Mouse (Mus musculus): ENCODE data around the gene Gm11111. TPM values are rescaled to one million over a fixed set of nuclear protein-coding genes. Genes with fewer than 3 reads are reported as not detected.

The Gm11111 gene
- total and polyA plus RNA-seq, 3 experiments: not detected

DNA sequence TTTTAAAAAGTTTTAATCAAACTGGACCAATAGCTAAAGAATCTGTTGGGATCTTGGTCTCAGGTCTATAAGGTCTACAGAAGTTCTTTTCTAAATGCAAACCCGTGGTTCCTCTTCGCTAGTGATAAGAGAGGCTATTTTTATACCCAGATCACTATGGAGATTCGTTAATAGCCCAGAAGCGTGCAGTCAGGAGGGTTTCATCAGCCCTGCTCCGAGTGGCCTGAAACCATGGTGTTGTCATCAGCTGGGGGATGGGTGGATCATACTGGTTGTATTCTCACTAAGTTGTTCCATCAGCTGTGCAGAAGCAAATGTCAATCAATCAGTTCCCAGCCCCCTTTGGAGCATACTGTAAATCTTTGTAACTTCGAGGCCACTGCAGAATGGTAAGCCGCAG is 29.4 kb upstream of the Gm11111 start:
- dilution Hi-C loops (cut with MboI; ENCODE audit: extremely low pct_ligation_motif_present, extremely low pct_unique_long_range_greater_than_20kb, low sequenced_read_pairs): no loop called here
- Histone ChIP-seq H3K4me2 (ENCODE audit: insufficient read depth, low read depth, poor library complexity, severe bottlenecking) (no peak overlapping the region), H3K4me3 (replicated peaks in 1 of 3; ENCODE audit: low read depth in 2 of 3, low read length in 2 of 3, poor library complexity in 1 of 3) (no peak overlapping the region), H3K9ac (ENCODE audit: insufficient read depth, low read depth) (no peak overlapping the region), H3K9me3 (replicated peaks; ENCODE audit: low read length) (peaks cover 2% of the 10 kb centered on the region), H3K36me3 (replicated peaks in 1 of 2; ENCODE audit: control insufficient read depth in 1 of 2, insufficient read depth in 1 of 2, low read length in 1 of 2) (no peaks in the 10 kb centered on the region), H3K27ac (ENCODE audit: insufficient read depth, low read depth) (no peak overlapping the region), H3K4me1 (ENCODE audit: control insufficient read depth in 1 of 2, insufficient read depth in 2 of 2) (no peaks in the 10 kb centered on the region; a peak in 1 of 4 replicates), H3K27me3 (replicated peaks) (no peaks in the 10 kb centered on the region), H3K79me2 (replicated peaks; ENCODE audit: control insufficient read depth, extremely low read depth, insufficient read depth, poor library complexity, severe bottlenecking) (no peaks in the 10 kb centered on the region)
- peak; percentile 70 for TF ChIP-seq ETS1 (conservative IDR thresholded peaks at IDR 0.05; ENCODE audit: low read depth, low read length)
- no peak for TF ChIP-seq PAX5 (IDR thresholded peaks at IDR 0.05; ENCODE audit: low read length)
- 0 out of 2 replicates have a peak, but pooled peaks have one; percentile 25 for TF ChIP-seq BHLHE40 (IDR thresholded peaks at IDR 0.05; ENCODE audit: low read depth, low read length)
- TF ChIP-seq GABPA (IDR thresholded peaks at IDR 0.05; ENCODE audit: insufficient replicate concordance, low read depth, low read length): no peak
- no peak for TF ChIP-seq ZKSCAN1 (IDR thresholded peaks at IDR 0.05; ENCODE audit: borderline replicate concordance, low read depth, low read length)
- peak; percentile 12 for DNase-seq (ENCODE audit: extremely low read depth)
- in situ Hi-C loops (cut with MboI; ENCODE audit: low pct_ligation_motif_present, low pct_unique_long_range_greater_than_20kb, low sequenced_read_pairs): no loop called here

DNA sequence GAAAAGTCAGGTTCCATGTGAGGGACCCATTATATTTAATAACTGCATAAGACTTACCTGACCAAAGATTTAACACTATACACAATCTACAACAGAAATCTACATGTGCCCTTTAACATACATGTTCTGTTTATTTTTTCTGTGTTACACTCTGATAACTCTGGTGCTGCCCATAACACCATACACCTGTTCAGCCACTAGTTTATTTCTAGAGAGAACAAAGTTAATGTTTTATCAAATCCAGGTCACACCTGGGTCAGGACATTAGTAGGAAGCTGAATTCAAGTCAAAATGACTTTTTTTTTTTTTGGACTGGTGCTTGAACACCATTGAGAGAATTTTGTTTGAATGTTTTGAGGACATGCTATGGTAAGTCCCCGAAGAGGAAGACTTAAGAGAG is 28.7 kb upstream of the Gm11111 start:
- dilution Hi-C loops (cut with MboI; ENCODE audit: extremely low pct_ligation_motif_present, extremely low pct_unique_long_range_greater_than_20kb, low sequenced_read_pairs): no loop called here
- no peak for DNase-seq (ENCODE audit: extremely low read depth)
- Histone ChIP-seq H3K79me2 (replicated peaks; ENCODE audit: control insufficient read depth, extremely low read depth, insufficient read depth, poor library complexity, severe bottlenecking) (no peaks in the 10 kb centered on the region), H3K27me3 (replicated peaks) (no peaks in the 10 kb centered on the region), H3K9me3 (replicated peaks; ENCODE audit: low read length) (peaks cover 2% of the 10 kb centered on the region), H3K4me1 (ENCODE audit: control insufficient read depth in 1 of 2, insufficient read depth in 2 of 2) (no peaks in the 10 kb centered on the region; a peak in 1 of 4 replicates), H3K36me3 (replicated peaks in 1 of 2; ENCODE audit: control insufficient read depth in 1 of 2, insufficient read depth in 1 of 2, low read length in 1 of 2) (no peaks in the 10 kb centered on the region), H3K4me2 (ENCODE audit: insufficient read depth, low read depth, poor library complexity, severe bottlenecking) (no peak overlapping the region), H3K4me3 (replicated peaks in 1 of 3; ENCODE audit: low read depth in 2 of 3, low read length in 2 of 3, poor library complexity in 1 of 3) (no peak overlapping the region), H3K27ac (ENCODE audit: insufficient read depth, low read depth) (no peak overlapping the region), H3K9ac (ENCODE audit: insufficient read depth, low read depth) (no peak overlapping the region)
- TF ChIP-seq ZNF384 (IDR thresholded peaks at IDR 0.05; ENCODE audit: low read depth, low read length) (no peak), MAX (IDR thresholded peaks at IDR 0.05; ENCODE audit: low read length) (no peak), NRF1 (IDR thresholded peaks at IDR 0.05; ENCODE audit: low read depth, low read length) (no peak), TBP (conservative IDR thresholded peaks at IDR 0.05; ENCODE audit: low read depth, low read length) (no peak), SMC3 (IDR thresholded peaks at IDR 0.05; ENCODE audit: low read depth, low read length) (no peak), CTCF (conservative IDR thresholded peaks at IDR 0.05 in 1 of 2, IDR thresholded peaks at IDR 0.05 in 1 of 2; ENCODE audit: low read depth in 2 of 2, low read length in 2 of 2) (no peak), USF2 (conservative IDR thresholded peaks at IDR 0.05; ENCODE audit: low read depth, low read length) (no peak), MAZ (IDR thresholded peaks at IDR 0.05; ENCODE audit: low read depth, low read length) (no peak), E2F4 (IDR thresholded peaks at IDR 0.05; ENCODE audit: insufficient replicate concordance, low read depth, low read length) (no peak), CHD2 (IDR thresholded peaks at IDR 0.05; ENCODE audit: low read length) (no peak), TCF12 (IDR thresholded peaks at IDR 0.05; ENCODE audit: low read depth, low read length) (no peak), SIN3A (IDR thresholded peaks at IDR 0.05; ENCODE audit: low read length) (no peak), RCOR1 (conservative IDR thresholded peaks at IDR 0.05; ENCODE audit: low read depth, low read length) (no peak), ZMIZ1 (IDR thresholded peaks at IDR 0.05; ENCODE audit: low read depth, low read length) (no peak), JUN (IDR thresholded peaks at IDR 0.05; ENCODE audit: insufficient read depth, low read depth, low read length) (no peak), UBTF (IDR thresholded peaks at IDR 0.05; ENCODE audit: low read depth, low read length) (no peak)
- in situ Hi-C loops (cut with MboI; ENCODE audit: low pct_ligation_motif_present, low pct_unique_long_range_greater_than_20kb, low sequenced_read_pairs): no loop called here
